Mouse (Mus musculus) hindbrain, embryonic 10.5 days (tissue): Measurements from ENCODE around the gene Pwwp2a. TPM values are rescaled to one million over a fixed set of nuclear protein-coding genes. Genes with fewer than 3 reads are reported as not detected.

Experiments used
- DNase-seq: peaks from one replicate; pipeline ENCODE4 v3.0.0-alpha.2; 2017; ENCODE audit warnings: low spot score
- H3K27ac ChIP-seq: fragments of 300-500 bp; sonication (generic); 2 replicates; pipeline ENCODE4 v1.5.1; 2016; ENCODE audit warnings: mild to moderate bottlenecking, moderate library complexity
- H3K27me3 ChIP-seq: fragments of 300-500 bp; sonication (generic); 2 replicates; pipeline ENCODE4 v1.6.1; 2016; ENCODE audit warnings: mild to moderate bottlenecking; ENCODE audit not compliant: poor library complexity, insufficient read depth, severe bottlenecking
- H3K36me3 ChIP-seq: fragments of 300-500 bp; sonication (generic); 2 replicates; pipeline ENCODE4 v1.6.1; 2016; ENCODE audit warnings: mild to moderate bottlenecking, moderate library complexity
- H3K4me1 ChIP-seq: fragments of 300-500 bp; sonication (generic); replicated peaks from 2 replicates; pipeline ENCODE4 v1.6.1; 2016; ENCODE audit warnings: mild to moderate bottlenecking
- H3K4me3 ChIP-seq: fragments of 300-500 bp; sonication (generic); 2 replicates; pipeline ENCODE4 v1.5.1; 2016; ENCODE audit warnings: mild to moderate bottlenecking, moderate library complexity
- H3K9me3 ChIP-seq: fragments of 300-500 bp; sonication (generic); 2 replicates; pipeline ENCODE4 v1.6.1; 2016; ENCODE audit warnings: mild to moderate bottlenecking, moderate library complexity
- WGBS: fragments of 180-500 bp; shearing (Covaris S2); methylation state at CpG from one replicate; pipeline ENCODE4 v1.1.7; 2016; 5-methylcytosine and 5-hydroxymethylcytosine counted together
- polyA plus RNA-seq: library from polyadenylated mRNA; unstranded; fragments of >200 nt; fragmentation: Nextera tagmentation; extraction: Ambion mirVana; gene quantifications from 2 replicates; pipeline ENCODE4 v1.2.1, GENCODE M21; 2016

Gene Pwwp2a
- polyA plus RNA-seq, 1 experiment from 2014 or later: 27.3 TPM

DNA sequence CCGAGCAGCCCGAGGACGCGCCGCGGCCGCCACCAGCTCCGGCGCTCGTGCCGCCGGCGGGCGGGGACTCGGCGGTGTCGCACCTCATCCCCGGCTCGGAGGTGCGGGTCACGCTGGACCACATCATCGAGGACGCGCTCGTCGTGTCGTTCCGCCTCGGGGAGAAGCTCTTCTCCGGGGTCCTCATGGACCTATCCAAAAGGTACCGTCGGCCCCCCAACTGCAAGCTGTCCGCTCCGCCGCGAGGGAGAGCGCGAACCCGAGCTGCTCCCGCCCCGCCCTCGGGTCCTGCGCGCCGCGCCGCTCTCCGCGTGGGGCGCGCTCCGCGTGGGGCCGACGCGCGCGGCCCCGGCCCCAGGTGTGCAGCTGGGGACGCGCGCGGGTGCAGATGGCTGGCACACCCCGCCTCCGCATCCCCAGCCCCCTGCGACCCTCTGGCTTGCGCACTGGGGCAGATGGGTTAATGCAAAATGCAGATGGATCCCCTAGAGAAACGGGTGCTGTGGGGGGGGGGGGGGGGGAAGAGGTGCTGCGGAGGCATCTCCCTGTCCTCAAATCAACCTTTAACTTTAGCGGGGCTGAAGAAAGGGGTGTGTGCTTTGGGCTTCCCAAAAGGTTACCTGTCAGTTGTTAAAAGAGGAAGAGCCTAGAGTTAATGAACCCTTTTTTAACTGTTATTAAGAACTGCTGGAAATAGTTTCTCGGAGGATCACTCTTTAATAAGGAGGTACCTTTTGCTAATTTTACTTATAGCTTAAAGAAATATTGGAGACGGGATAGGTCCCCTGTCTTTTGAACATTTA lies 818 bp downstream of the Pwwp2a start:
- Histone ChIP-seq H3K27me3 (no peaks in the 10 kb centered on the region), H3K36me3 (peaks cover 38% of the 10 kb centered on the region), H3K4me1 (peaks cover 31% of the 10 kb centered on the region), H3K9me3 (no peaks in the 10 kb centered on the region), H3K27ac (peak overlapping the region; percentile 99), H3K4me3 (peak overlapping the region; percentile 93)
- peak; percentile 60 for DNase-seq
- 1% methylated on average over 72 of the region's 72 CpGs for WGBS

DNA sequence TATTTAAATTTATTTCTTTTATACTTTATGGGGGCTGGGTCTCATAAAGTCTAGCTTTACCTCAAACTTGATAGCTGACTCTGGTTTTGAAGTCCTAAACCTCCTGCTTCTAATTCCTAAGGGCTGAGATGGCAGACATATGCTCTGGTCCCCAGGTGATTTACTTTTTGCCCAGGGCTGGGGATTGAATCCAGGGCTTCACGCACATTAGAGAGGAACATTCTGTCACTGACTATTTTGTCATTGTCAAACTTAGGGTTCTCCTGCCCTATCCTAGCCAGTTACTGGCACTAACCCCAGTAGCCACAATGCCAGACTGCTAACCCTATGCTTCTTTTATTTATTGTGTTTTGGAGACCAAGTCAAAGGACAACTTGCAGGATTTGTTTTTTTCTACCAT lies 7.1 kb downstream of the Pwwp2a start:
- Histone ChIP-seq H3K27me3 (no peaks in the 10 kb centered on the region), H3K4me3 (no peak overlapping the region), H3K9me3 (no peaks in the 10 kb centered on the region), H3K36me3 (peaks cover 95% of the 10 kb centered on the region), H3K4me1 (peaks cover 9% of the 10 kb centered on the region), H3K27ac (no peak overlapping the region)
- WGBS: 98% methylated on average over 1 of the region's 1 CpGs
- DNase-seq: no peak

DNA sequence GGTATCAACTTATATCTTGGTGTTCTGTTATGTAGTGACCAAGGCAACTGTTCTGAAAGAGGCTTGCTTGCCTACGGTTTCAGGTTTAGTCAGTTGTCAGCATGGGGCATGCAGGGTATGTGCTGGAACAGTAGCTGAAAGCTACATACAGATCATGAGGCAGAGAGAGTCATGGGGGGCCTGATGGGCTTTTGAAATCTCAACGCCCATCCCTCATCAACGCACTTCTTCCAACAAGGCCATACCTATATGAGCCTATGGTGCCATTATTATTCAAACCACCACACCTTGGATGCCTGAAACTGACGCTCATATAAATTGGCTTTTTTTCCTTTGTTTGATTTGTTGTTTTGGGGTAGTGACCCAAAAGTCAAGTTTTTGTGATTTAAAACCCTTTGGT lies 14.8 kb downstream of the Pwwp2a start:
- H3K9me3 ChIP-seq: no peaks in the 10 kb centered on the region
- H3K4me1 ChIP-seq: no peaks in the 10 kb centered on the region
- H3K36me3 ChIP-seq: peaks cover 87% of the 10 kb centered on the region
- H3K27ac ChIP-seq: no peak overlapping the region
- DNase-seq: no peak
- no peak overlapping the region for H3K4me3 ChIP-seq
- H3K27me3 ChIP-seq: no peaks in the 10 kb centered on the region
- WGBS: 84% methylated on average over 4 of the region's 4 CpGs

DNA sequence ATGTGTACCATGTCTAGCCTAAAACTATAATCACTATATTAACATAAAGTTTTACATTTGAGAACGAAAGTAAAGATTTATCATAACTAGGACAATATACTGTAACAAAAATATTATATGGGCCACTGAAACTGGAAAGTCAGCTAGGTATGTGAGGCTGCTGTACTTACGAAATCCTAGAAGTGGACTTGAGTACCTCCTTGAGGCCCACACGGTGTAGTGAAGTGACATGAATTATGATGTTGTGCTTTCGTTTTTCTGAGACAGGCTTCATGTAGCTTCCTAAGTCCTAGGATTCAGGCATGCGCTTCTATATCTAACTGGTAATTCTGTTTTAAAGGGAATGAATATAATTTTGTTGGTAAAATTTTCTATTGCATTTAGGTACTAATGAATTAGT lies 16.8 kb downstream of the Pwwp2a start:
- no peaks in the 10 kb centered on the region for H3K9me3 ChIP-seq
- no peaks in the 10 kb centered on the region for H3K27me3 ChIP-seq
- H3K4me1 ChIP-seq: no peaks in the 10 kb centered on the region
- no peak overlapping the region for H3K4me3 ChIP-seq
- no peak for DNase-seq
- no peak overlapping the region for H3K27ac ChIP-seq
- H3K36me3 ChIP-seq: peaks cover 79% of the 10 kb centered on the region
- WGBS: 92% methylated on average over 5 of the region's 5 CpGs

DNA sequence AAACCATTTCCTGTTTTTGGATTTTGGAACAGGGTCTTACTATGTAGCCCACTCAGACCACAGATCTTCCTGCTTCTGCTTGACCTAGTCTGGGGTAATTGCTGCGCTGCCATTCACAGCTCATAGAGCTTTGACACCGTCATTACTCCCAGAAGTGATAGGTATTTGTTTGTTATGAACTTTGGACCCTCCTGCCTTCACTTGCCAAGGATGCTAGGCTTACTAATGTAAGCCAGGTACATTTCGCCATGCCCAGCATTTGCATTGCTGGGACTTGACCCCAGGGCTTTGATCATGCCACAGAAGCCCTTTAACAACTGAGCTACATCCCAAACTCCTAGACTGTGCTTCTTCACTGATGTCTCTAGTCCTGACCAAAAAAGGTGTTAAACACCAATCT lies 18.5 kb downstream of the Pwwp2a start:
- no peak overlapping the region for H3K27ac ChIP-seq
- H3K4me1 ChIP-seq: no peaks in the 10 kb centered on the region
- H3K36me3 ChIP-seq: peaks cover 81% of the 10 kb centered on the region
- no peaks in the 10 kb centered on the region for H3K27me3 ChIP-seq
- no peak for DNase-seq
- H3K9me3 ChIP-seq: no peaks in the 10 kb centered on the region
- no peak overlapping the region for H3K4me3 ChIP-seq
- 91% methylated on average over 3 of the region's 3 CpGs for WGBS

DNA sequence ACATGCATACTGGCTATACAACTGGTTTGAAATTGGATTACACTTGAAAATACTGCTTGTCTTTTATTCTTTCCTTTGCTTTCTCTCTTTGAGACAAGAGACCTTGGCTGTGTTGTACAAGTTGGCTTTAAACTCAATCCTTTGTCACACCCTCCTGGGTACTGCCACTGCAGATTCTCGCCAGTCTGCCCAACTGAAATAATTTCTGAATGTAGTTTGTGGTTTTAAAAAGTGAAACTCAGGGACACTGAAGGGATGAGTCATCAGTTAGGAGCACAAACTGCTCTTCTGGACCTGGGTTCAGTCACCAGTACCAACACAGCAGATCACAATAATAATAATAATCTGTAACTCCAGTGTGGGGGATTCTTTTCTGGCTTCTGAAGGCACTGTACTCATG lies 21.8 kb downstream of the Pwwp2a start:
- no peaks in the 10 kb centered on the region for H3K9me3 ChIP-seq
- H3K27me3 ChIP-seq: no peaks in the 10 kb centered on the region
- H3K4me1 ChIP-seq: no peaks in the 10 kb centered on the region
- WGBS: 90% methylated on average over 1 of the region's 1 CpGs
- no peak overlapping the region for H3K27ac ChIP-seq
- DNase-seq: no peak
- H3K36me3 ChIP-seq: peaks cover 78% of the 10 kb centered on the region
- H3K4me3 ChIP-seq: no peak overlapping the region

DNA sequence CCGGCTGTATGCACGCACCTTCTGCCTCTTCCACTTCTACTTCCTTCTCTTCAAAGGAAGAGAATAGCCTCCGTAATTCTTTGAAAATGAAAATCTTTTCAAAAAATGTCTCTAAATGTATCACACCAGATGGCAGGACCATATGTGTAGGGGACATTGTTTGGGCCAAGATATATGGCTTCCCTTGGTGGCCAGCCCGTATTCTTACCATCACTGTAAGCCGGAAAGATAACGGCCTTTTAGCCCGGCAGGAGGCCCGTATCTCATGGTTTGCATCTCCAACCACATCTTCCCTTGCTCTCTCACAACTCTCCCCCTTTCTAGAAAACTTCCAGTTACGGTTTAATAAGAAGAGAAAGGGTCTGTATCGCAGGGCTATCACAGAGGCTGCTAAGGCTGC lies 24.0 kb downstream of the Pwwp2a start:
- WGBS: 95% methylated on average over 10 of the region's 10 CpGs
- Histone ChIP-seq H3K27ac (no peak overlapping the region), H3K36me3 (peaks cover 79% of the 10 kb centered on the region), H3K4me3 (no peak overlapping the region), H3K4me1 (no peaks in the 10 kb centered on the region), H3K27me3 (no peaks in the 10 kb centered on the region), H3K9me3 (no peaks in the 10 kb centered on the region)
- DNase-seq: no peak

DNA sequence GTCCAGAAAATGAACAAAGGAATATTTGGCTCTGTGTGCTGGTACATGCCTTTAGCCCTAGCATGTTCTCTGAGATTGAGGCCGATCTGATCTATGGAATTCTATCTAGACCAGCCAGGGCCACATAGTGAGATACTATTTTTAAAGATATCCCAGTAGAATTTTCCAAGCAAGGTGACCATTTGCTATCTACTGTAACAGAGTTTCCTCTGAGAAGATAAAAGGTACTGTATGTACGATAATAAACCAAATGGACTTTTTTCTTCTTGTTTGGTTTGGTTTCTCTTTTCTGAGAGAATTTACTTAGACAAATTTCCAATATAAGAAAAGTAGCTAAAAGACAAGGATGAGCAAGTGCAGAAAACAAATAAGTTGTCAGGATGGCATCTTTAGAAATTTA lies 26.6 kb downstream of the Pwwp2a start:
- Histone ChIP-seq H3K4me3 (no peak overlapping the region), H3K4me1 (no peaks in the 10 kb centered on the region), H3K9me3 (no peaks in the 10 kb centered on the region), H3K27ac (no peak overlapping the region), H3K27me3 (no peaks in the 10 kb centered on the region), H3K36me3 (peaks cover 71% of the 10 kb centered on the region)
- no peak for DNase-seq
- 93% methylated on average over 2 of the region's 2 CpGs for WGBS

DNA sequence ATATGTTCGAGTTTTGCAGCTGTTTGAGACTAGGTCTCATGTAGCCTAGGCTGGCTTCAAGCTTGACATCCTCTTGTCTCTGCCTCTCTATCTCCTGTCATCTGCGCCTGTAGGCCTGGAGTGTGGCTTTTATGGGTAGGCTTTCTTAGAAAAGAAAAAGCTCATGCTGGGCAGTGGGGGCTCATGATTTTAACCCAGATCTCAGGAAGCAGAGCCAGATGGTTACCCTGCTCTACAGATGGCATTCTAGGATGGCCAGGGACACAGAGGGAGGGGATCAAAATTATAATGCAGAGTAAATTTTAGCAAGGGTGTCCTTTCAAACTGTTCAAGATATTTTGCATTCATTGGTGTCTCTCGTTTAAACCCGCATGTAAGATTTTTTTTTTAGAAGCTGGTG lies 30.4 kb downstream of the Pwwp2a start:
- H3K4me1 ChIP-seq: no peaks in the 10 kb centered on the region
- no peak overlapping the region for H3K27ac ChIP-seq
- WGBS: 94% methylated on average over 4 of the region's 4 CpGs
- DNase-seq: no peak
- H3K4me3 ChIP-seq: no peak overlapping the region
- H3K36me3 ChIP-seq: peaks cover 70% of the 10 kb centered on the region
- no peaks in the 10 kb centered on the region for H3K27me3 ChIP-seq
- no peaks in the 10 kb centered on the region for H3K9me3 ChIP-seq

DNA sequence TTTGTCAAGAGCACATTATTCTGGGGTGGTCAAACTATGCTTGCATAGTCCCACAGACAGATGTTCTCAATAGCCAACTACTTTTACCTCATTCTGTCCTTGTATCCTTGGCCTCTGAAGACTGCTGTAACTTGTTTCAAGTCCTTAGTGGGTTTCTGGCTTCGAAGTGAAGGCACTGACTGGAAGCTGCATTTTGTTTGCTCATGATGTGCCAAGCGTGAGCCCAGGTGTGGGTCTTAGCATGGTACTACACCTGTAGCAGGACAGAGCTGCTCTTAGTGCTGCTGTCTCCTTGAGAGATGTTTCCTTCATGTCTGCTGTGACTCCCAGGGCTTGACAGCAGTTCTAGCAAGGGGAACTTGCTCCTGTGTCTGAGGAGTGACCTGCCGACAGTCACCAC lies 41.6 kb downstream of the Pwwp2a start:
- H3K4me1 ChIP-seq: no peaks in the 10 kb centered on the region
- H3K9me3 ChIP-seq: no peaks in the 10 kb centered on the region
- no peaks in the 10 kb centered on the region for H3K27me3 ChIP-seq
- peaks cover 60% of the 10 kb centered on the region for H3K36me3 ChIP-seq
- H3K4me3 ChIP-seq: no peak overlapping the region
- DNase-seq: no peak
- WGBS: 92% methylated on average over 3 of the region's 3 CpGs
- no peak overlapping the region for H3K27ac ChIP-seq

DNA sequence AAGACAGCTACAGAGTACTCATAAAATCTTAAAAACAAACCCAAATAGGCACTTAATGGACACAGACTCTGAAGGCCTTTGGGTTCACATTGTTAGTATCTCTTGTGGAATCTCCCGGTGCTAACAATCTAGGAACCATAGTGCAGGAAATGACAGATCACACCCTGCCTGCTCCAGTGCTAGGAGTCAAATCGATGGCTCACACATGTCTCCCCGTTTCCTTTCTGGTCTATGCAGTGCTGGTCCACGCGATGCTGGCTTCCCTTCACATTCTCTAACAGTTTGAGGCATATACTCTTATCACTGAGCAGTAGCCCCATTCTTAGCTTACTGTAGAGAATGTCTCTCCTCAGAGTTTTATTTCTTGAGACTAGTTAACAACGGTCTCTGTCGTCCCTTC lies 46.0 kb downstream of the Pwwp2a start:
- 85% methylated on average over 7 of the region's 7 CpGs for WGBS

DNA sequence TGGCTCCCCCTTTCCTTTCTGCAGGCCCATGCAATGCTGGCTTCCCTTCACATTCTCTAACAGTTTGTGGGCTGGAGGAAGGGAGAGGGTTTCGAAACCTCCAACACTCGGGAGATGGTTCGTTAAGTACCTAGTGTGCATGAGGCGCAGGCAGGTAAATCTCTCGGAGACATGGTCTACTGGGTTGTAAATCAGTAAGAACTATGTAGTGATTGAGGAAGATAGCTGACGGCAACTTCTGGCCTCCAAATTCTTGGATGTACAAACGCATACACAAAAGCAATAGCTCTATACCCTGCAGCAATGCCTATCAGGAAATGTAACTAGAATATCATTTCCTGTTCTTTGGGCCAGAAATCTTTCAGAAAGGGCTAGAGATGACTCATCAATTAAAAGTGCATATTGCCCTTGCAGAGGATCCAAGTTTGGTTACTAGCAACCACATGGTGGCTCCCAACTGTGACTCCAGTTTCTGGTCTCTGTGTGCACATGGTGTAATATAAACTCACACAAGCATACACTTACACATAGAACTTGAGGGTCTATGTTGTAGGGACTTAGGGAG lies 47.0 kb downstream of the Pwwp2a start:
- Histone ChIP-seq H3K4me3 (no peak overlapping the region), H3K27ac (no peak overlapping the region), H3K9me3 (no peaks in the 10 kb centered on the region), H3K27me3 (no peaks in the 10 kb centered on the region), H3K36me3 (peaks cover 62% of the 10 kb centered on the region), H3K4me1 (no peaks in the 10 kb centered on the region)
- DNase-seq: no peak
- 93% methylated on average over 7 of the region's 7 CpGs for WGBS

More for the DNA sequence above, 46.0 kb downstream of the Pwwp2a start:
- DNase-seq: no peak
- no peak overlapping the region for H3K4me3 ChIP-seq
- H3K27ac ChIP-seq: no peak overlapping the region
- H3K9me3 ChIP-seq: no peaks in the 10 kb centered on the region
- H3K4me1 ChIP-seq: no peaks in the 10 kb centered on the region
- no peaks in the 10 kb centered on the region for H3K27me3 ChIP-seq
- peaks cover 61% of the 10 kb centered on the region for H3K36me3 ChIP-seq

DNA sequence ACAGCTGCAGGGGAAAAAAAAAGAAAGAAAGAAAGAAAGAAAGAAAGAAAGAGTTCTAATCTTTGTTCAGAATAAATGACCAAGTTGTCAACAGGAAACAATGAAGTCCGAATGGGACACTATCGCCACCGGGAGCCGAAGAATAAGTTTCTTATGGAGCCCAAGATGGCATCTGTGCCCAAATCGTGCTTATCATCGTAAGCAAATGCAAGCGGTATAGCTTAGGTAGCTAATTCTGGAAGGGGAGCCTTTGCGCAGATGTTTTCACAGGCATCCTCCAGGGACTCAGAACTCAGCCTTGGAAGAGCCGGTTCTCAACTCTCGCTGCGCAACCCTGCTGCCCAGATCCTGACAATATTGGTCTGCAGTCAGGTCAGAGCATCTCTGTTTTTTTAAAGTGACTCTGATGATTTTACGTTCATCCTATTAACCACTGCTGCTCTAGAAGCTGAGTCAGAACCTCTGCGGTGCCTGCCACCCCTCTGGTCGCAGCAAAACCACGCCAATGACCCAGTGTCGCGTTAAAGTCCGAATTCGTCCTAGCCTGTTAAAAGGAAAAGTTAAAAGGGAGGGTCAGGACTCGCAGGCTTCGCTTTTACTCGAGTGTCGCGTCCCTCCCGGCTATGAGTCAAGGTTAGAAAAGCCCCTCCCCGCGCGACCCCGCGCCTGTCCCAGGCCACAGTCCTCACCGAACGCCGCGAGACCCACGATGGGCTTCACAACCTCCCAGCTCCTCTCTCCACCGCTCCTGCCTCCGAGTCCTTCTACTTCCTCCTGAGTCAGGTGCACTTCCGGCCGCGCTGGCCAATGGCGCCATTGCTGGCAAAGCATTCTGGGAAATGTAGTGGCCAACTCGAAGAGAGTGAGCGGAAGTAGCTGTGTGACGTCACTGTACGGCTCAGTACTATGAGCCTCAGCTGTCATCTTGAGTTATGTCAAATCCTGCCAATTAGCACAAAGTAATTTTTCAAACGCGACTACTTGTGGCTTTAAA lies 65.7 kb downstream of the Pwwp2a start, which contains the start of gene Ttc1:
Gene Ttc1 (minus strand): TSS at position 776 of the 994 bp plus-strand sequence.
- H3K4me3 ChIP-seq: peak within 1 kb of the TSS; percentile 87
- peaks cover 27% of the 10 kb centered on the region for H3K36me3 ChIP-seq
- 4% methylated on average over 47 of the region's 47 CpGs for WGBS
- DNase-seq: peak; percentile 96
- H3K27me3 ChIP-seq: no peaks in the 10 kb centered on the region
- peaks cover 10% of the 10 kb centered on the region for H3K4me1 ChIP-seq
- no peaks in the 10 kb centered on the region for H3K9me3 ChIP-seq
- H3K27ac ChIP-seq: peak within 1 kb of the TSS; percentile 86
